ENCODE assay signal across 12 mouse cellular contexts in genomic region chr10:81565257-81566228, GRCm38 (mm10). TPM values are rescaled to one million over a fixed set of nuclear protein-coding genes. Genes with fewer than 3 reads are reported as not detected.
DNase-seq lines count a peak whose midpoint lies in the region; TF ChIP-seq lines count a peak whose summit lies in the region.
"Had no signal": no experiment of that assay in that cellular context is flagged by ENCODE, and none has a peak within 500 bp of the region (broad histone marks: within the 10 kb centered on the region; RNA-seq: fewer than 3 reads in every experiment).

No protein-coding gene starts in this region.

- no peak for TF ChIP-seq CTCF in E14TG2a.4 (conservative IDR thresholded peaks at IDR 0.05; ENCODE audit: low read length)
- TF ChIP-seq CTCF in bone marrow, adult 2 months (IDR thresholded peaks at IDR 0.05; ENCODE audit: control insufficient read depth, insufficient read depth, low read length) = no peak

- H3K27ac ChIP-seq in bone marrow, adult 2 months (ENCODE audit: control insufficient read depth, insufficient read depth, low read depth, low read length, poor library complexity) = no peak overlapping the region
- H3K27ac ChIP-seq: hindbrain, embryonic 13.5 days; macrophage; neural tube, embryonic 15.5 days had no signal

- WGBS in bone marrow, adult 2 months = 73% methylated on average over 20 of the region's 20 CpGs

- peaks cover 59% of the 10 kb centered on the region for H3K36me3 ChIP-seq in E14TG2a.4 (ENCODE audit: insufficient read depth, low read length)

- intact Hi-C loops in heart, postnatal 10 days (cut with DNase I) = no loop called here

- 0 out of 2 replicates have a peak, but pooled peaks have one; percentile 8 for TF ChIP-seq POLR2A in bone marrow, adult 2 months (IDR thresholded peaks at IDR 0.05; ENCODE audit: borderline replicate concordance, control insufficient read depth, low read depth, low read length)

- H3K4me1 ChIP-seq in E14TG2a.4 (replicated peaks; ENCODE audit: low read depth, low read length) = peaks cover 89% of the 10 kb centered on the region
- H3K4me1 ChIP-seq in bone marrow, adult 2 months (ENCODE audit: control insufficient read depth, insufficient read depth, low read length) = peaks cover 2% of the 10 kb centered on the region

- peak overlapping the region; percentile 75 for H3K4me3 ChIP-seq in E14TG2a.4 (replicated peaks; ENCODE audit: low read length)
- H3K4me3 ChIP-seq in bone marrow, adult 2 months (replicated peaks; ENCODE audit: control insufficient read depth, low read depth, low read length) = no peak overlapping the region
- H3K4me3 ChIP-seq: neural tube, embryonic 15.5 days had no signal

- H3K27me3 ChIP-seq in E14TG2a.4 (ENCODE audit: insufficient read depth, low read length) = peaks cover 34% of the 10 kb centered on the region

- H3K9me3 ChIP-seq in E14TG2a.4 (ENCODE audit: low read length) = no peaks in the 10 kb centered on the region
- H3K9me3 ChIP-seq: hindbrain, embryonic 13.5 days; limb, embryonic 13.5 days; neural tube, embryonic 15.5 days had no signal

- DNase-seq in heart, adult 11 months = peak; percentile 92
- no peak for DNase-seq in heart, postnatal 10 days
- DNase-seq in thymus, adult 18-20 months = peak; percentile 83 to 90
- no peak for DNase-seq in right cerebral cortex, adult 18-20 months
- DNase-seq in urinary bladder, adult 18-20 months (ENCODE audit: low spot score in 2 of 2) = no peak

RNA-seq across cellular contexts. Expression of gene Aes, which starts 6.3 kb away (rescaled TPM):
- 100 to 1,000 TPM; 867 to 890 TPM for total RNA-seq in heart, postnatal 10 days (2021)
- 183 and 306 TPM in 2 replicates for polyA plus RNA-seq in bone marrow, adult 2 months (2011; ENCODE audit: insufficient read depth, insufficient read length, low replicate concordance, missing spikeins)

RNA-seq across cellular contexts. Expression of gene Tle2, which starts 8.8 kb away (rescaled TPM):
- 10 to 100 TPM in 1 of 2 experiments, 1 to 10 TPM in 1; 8.1 to 11.2 TPM for total RNA-seq in heart, postnatal 10 days (2021)
- polyA plus RNA-seq in bone marrow, adult 2 months (2011; ENCODE audit: insufficient read depth, insufficient read length, low replicate concordance, missing spikeins) = 18.5 and 41.7 TPM in 2 replicates

RNA-seq across cellular contexts. Expression of gene Gna11, which starts 20.6 kb away (rescaled TPM):
- total RNA-seq in heart, postnatal 10 days (2021) = 10 to 100 TPM; 59.2 to 60.6 TPM
- 12.3 and 23.8 TPM in 2 replicates for polyA plus RNA-seq in bone marrow, adult 2 months (2011; ENCODE audit: insufficient read depth, insufficient read length, low replicate concordance, missing spikeins)

RNA-seq across cellular contexts. Expression of gene Tle6, which starts 35.3 kb away (rescaled TPM):
- 10 to 100 TPM; 10.2 to 11.1 TPM for total RNA-seq in heart, postnatal 10 days (2021)
- 23.2 and 27.8 TPM in 2 replicates for polyA plus RNA-seq in bone marrow, adult 2 months (2011; ENCODE audit: insufficient read depth, insufficient read length, low replicate concordance, missing spikeins)
- total RNA-seq: monocyte, adult 5-6 weeks had no signal

RNA-seq across cellular contexts. Expression of gene BC025920, which starts 40.5 kb away (rescaled TPM):
- total RNA-seq in heart, postnatal 10 days (2021) = 1 to 10 TPM; 1.3 to 1.4 TPM
- 3.9 and 6.6 TPM in 2 replicates for polyA plus RNA-seq in bone marrow, adult 2 months (2011; ENCODE audit: insufficient read depth, insufficient read length, low replicate concordance, missing spikeins)

Comparison
In these comparisons a context has a peak if more than half of its experiments do, and no peak if none do; other contexts are left out.
1. DNase-seq: peak in heart, adult 11 months (single experiment) and thymus, adult 18-20 months (2 of 2); none in heart, postnatal 10 days (0 of 2), right cerebral cortex, adult 18-20 months (single experiment) and urinary bladder, adult 18-20 months (0 of 2).